10 mouse cellular contexts compared by ENCODE assay signal in the genomic region with DNA sequence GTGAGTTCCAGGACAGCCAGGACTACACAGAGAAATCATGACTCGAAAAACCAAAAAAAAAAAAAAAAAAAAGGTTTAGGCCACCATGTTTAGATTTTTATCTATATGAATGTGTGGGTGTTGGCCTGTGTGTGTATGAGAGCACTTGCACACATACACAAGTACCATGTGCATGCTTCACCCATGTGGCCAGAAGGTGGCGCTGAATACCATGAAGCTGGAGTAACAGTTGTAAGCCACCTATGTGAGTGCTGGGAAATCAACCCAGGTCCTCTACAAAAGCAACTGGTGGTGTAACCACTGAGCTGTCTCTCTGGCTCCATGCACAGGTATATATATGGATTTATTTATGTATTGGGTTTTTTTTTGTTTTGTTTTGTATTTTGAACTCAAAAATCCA. TPM values are rescaled to one million over a fixed set of nuclear protein-coding genes. Genes with fewer than 3 reads are reported as not detected.
A peak's percentile ranks its signal among the peaks of the same experiment; 100 is the strongest.
DNase-seq lines count a peak whose midpoint lies in the region; ATAC-seq and TF ChIP-seq lines count a peak whose summit lies in the region.
"Had no signal": no experiment of that assay in that cellular context is flagged by ENCODE, and none has a peak within 500 bp of the region (broad histone marks: within the 10 kb centered on the region; RNA-seq: fewer than 3 reads in every experiment).

No protein-coding gene starts in this region.

- no peak overlapping the region for H3K9ac ChIP-seq in hindbrain, postnatal 0 days (replicated peaks; ENCODE audit: low read length)
- H3K9ac ChIP-seq in hindbrain, embryonic 16.5 days (ENCODE audit: low read depth, low read length), result no peak overlapping the region
- H3K9ac ChIP-seq: forebrain, embryonic 15.5 days had no signal

- DNase-seq in hindbrain, postnatal 0 days (ENCODE audit: low spot score), result no peak
- DNase-seq in A20 (ENCODE audit: low read depth, low spot score) (peak; percentile 64), NIH3T3 (ENCODE audit: low read depth) (peak; percentile 59)
- DNase-seq in lung, postnatal 10 days, result peak; percentile 41
- no peak for DNase-seq in adrenal gland, adult 2 months
- no peak for DNase-seq in gastrocnemius, postnatal 10 days
- DNase-seq in heart, adult 11 months, result no peak

- no peak overlapping the region for H3K4me2 ChIP-seq in hindbrain, postnatal 0 days (ENCODE audit: low read depth, low read length)
- no peak overlapping the region for H3K4me2 ChIP-seq in hindbrain, embryonic 16.5 days (ENCODE audit: low read length)
- H3K4me2 ChIP-seq: forebrain, embryonic 15.5 days had no signal

- no peak overlapping the region for H3K27ac ChIP-seq in hindbrain, postnatal 0 days
- no peak overlapping the region for H3K27ac ChIP-seq in hindbrain, embryonic 16.5 days (ENCODE audit: low read depth, low read length)
- H3K27ac ChIP-seq: forebrain, embryonic 15.5 days had no signal

- ATAC-seq in hindbrain, postnatal 0 days, result no peak
- ATAC-seq in hindbrain, embryonic 16.5 days, result no peak
- ATAC-seq: forebrain, embryonic 15.5 days had no signal

- no peak overlapping the region for H3K4me3 ChIP-seq in hindbrain, postnatal 0 days (ENCODE audit: low read length)
- H3K4me3 ChIP-seq in hindbrain, embryonic 16.5 days (ENCODE audit: low read length), result no peak overlapping the region
- H3K4me3 ChIP-seq: forebrain, embryonic 15.5 days had no signal

- 50% methylated on average over 2 of the region's 2 CpGs for WGBS in hindbrain, postnatal 0 days
- WGBS in hindbrain, embryonic 16.5 days, result 49% methylated on average over 2 of the region's 2 CpGs

- peak; percentile 42; the same call in 1 of the 2 replicates for TF ChIP-seq CTCF in hindbrain, postnatal 0 days (IDR thresholded peaks at IDR 0.05; ENCODE audit: low read depth)

- H3K36me3 ChIP-seq in hindbrain, postnatal 0 days (ENCODE audit: insufficient read depth, low read length), result peaks cover 2% of the 10 kb centered on the region; the same call in 1 of the 2 replicates
- peaks cover 2% of the 10 kb centered on the region; the same call in 1 of the 2 replicates for H3K36me3 ChIP-seq in hindbrain, embryonic 16.5 days (ENCODE audit: control insufficient read depth, insufficient read depth, low read length)

- H3K4me1 ChIP-seq in hindbrain, postnatal 0 days (ENCODE audit: insufficient read depth, low read length), result 0 out of 2 replicates have a peak, but pooled peaks cover 3% of the 10 kb centered on the region
- H3K4me1 ChIP-seq in hindbrain, embryonic 16.5 days (ENCODE audit: control insufficient read depth, insufficient read depth, low read depth, low read length), result peaks cover 4% of the 10 kb centered on the region; the same call in 1 of the 2 replicates

- no peaks in the 10 kb centered on the region for H3K27me3 ChIP-seq in hindbrain, postnatal 0 days (ENCODE audit: insufficient read depth, low read length)
- no peaks in the 10 kb centered on the region for H3K27me3 ChIP-seq in hindbrain, embryonic 16.5 days (replicated peaks; ENCODE audit: control insufficient read depth, insufficient read depth, low read length)
- H3K27me3 ChIP-seq: forebrain, embryonic 15.5 days had no signal

- no peaks in the 10 kb centered on the region for H3K9me3 ChIP-seq in hindbrain, postnatal 0 days (ENCODE audit: low read length)
- H3K9me3 ChIP-seq in hindbrain, embryonic 16.5 days (ENCODE audit: control insufficient read depth, low read length), result no peaks in the 10 kb centered on the region
- H3K9me3 ChIP-seq: forebrain, embryonic 15.5 days had no signal

RNA-seq across cellular contexts. Expression of gene Creb3l3, which starts 11.7 kb away (rescaled TPM):
- 0.61 and 1.0 TPM in 2 replicates for total RNA-seq in hindbrain, postnatal 0 days (2014; rRNA removed)
- polyA plus RNA-seq in hindbrain, postnatal 0 days (2015; fragmentation: Nextera tagmentation; extraction: Ambion mirVana), result 0.59 and 0.71 TPM in 2 replicates
- 0.24 and 0.32 TPM in 2 replicates for polyA plus RNA-seq in hindbrain, embryonic 16.5 days (2015; fragmentation: Nextera tagmentation; extraction: Ambion mirVana)
- total RNA-seq in adrenal gland, adult 2 months (2021), result under 1 TPM; 0.59 to 0.86 TPM
- polyA plus RNA-seq in adrenal gland, adult 2 months (2012; rRNA removed), result 0.39 and 0.89 TPM in 2 replicates
- total RNA-seq in gastrocnemius, postnatal 10 days (2021), result 1 to 10 TPM in 1 of 2 experiments, under 1 TPM in 1; 0.87 to 2.1 TPM
- total RNA-seq: megakaryocyte-erythroid progenitor cell, adult 5-6 weeks had no signal

RNA-seq across cellular contexts. Expression of gene Thop1, which starts 17.2 kb away (rescaled TPM):
- total RNA-seq in hindbrain, postnatal 0 days (2014; rRNA removed), result 73.5 and 79.1 TPM in 2 replicates
- 36.4 and 36.9 TPM in 2 replicates for polyA plus RNA-seq in hindbrain, postnatal 0 days (2015; fragmentation: Nextera tagmentation; extraction: Ambion mirVana)
- 49.8 and 53.5 TPM in 2 replicates for polyA plus RNA-seq in hindbrain, embryonic 16.5 days (2015; fragmentation: Nextera tagmentation; extraction: Ambion mirVana)
- 10 to 100 TPM; 40.5 to 77.9 TPM for total RNA-seq in adrenal gland, adult 2 months (2021)
- polyA plus RNA-seq in adrenal gland, adult 2 months (2012; rRNA removed), result 75.0 and 95.7 TPM in 2 replicates
- total RNA-seq in gastrocnemius, postnatal 10 days (2021), result 10 to 100 TPM; 26.4 to 27.1 TPM

RNA-seq across cellular contexts. Expression of gene Map2k2, which starts 18.7 kb away (rescaled TPM):
- total RNA-seq in hindbrain, postnatal 0 days (2014; rRNA removed), result 297 and 309 TPM in 2 replicates
- polyA plus RNA-seq in hindbrain, postnatal 0 days (2015; fragmentation: Nextera tagmentation; extraction: Ambion mirVana), result 196 and 204 TPM in 2 replicates
- polyA plus RNA-seq in hindbrain, embryonic 16.5 days (2015; fragmentation: Nextera tagmentation; extraction: Ambion mirVana), result 236 and 240 TPM in 2 replicates
- 100 to 1,000 TPM; 157 to 185 TPM for total RNA-seq in adrenal gland, adult 2 months (2021)
- 787 and 873 TPM in 2 replicates for polyA plus RNA-seq in adrenal gland, adult 2 months (2012; rRNA removed)
- 100 to 1,000 TPM; 170 to 177 TPM for total RNA-seq in gastrocnemius, postnatal 10 days (2021)

RNA-seq across cellular contexts. Expression of gene Sgta, which starts 27.0 kb away (rescaled TPM):
- total RNA-seq in hindbrain, postnatal 0 days (2014; rRNA removed), result 264 and 279 TPM in 2 replicates
- 275 and 290 TPM in 2 replicates for polyA plus RNA-seq in hindbrain, postnatal 0 days (2015; fragmentation: Nextera tagmentation; extraction: Ambion mirVana)
- 334 and 346 TPM in 2 replicates for polyA plus RNA-seq in hindbrain, embryonic 16.5 days (2015; fragmentation: Nextera tagmentation; extraction: Ambion mirVana)
- 100 to 1,000 TPM; 198 to 288 TPM for total RNA-seq in adrenal gland, adult 2 months (2021)
- 495 and 554 TPM in 2 replicates for polyA plus RNA-seq in adrenal gland, adult 2 months (2012; rRNA removed)
- 10 to 100 TPM; 82.2 to 84.4 TPM for total RNA-seq in gastrocnemius, postnatal 10 days (2021)

RNA-seq across cellular contexts. Expression of gene Zbtb7a, which starts 48.0 kb away (rescaled TPM):
- total RNA-seq in hindbrain, postnatal 0 days (2014; rRNA removed), result 37.3 and 38.4 TPM in 2 replicates
- polyA plus RNA-seq in hindbrain, postnatal 0 days (2015; fragmentation: Nextera tagmentation; extraction: Ambion mirVana), result 22.0 and 22.3 TPM in 2 replicates
- 13.3 and 13.6 TPM in 2 replicates for polyA plus RNA-seq in hindbrain, embryonic 16.5 days (2015; fragmentation: Nextera tagmentation; extraction: Ambion mirVana)
- total RNA-seq in adrenal gland, adult 2 months (2021), result 10 to 100 TPM; 62.9 to 80.9 TPM
- 150 and 158 TPM in 2 replicates for polyA plus RNA-seq in adrenal gland, adult 2 months (2012; rRNA removed)
- total RNA-seq in gastrocnemius, postnatal 10 days (2021), result 10 to 100 TPM; 29.2 to 35.9 TPM

Comparison
In these comparisons a context has a peak if more than half of its experiments do, and no peak if none do; other contexts are left out.
1. DNase-seq: peak in A20 (single experiment), NIH3T3 (single experiment) and lung, postnatal 10 days (single experiment); none in hindbrain, postnatal 0 days (single experiment), adrenal gland, adult 2 months (single experiment), gastrocnemius, postnatal 10 days (single experiment) and heart, adult 11 months (single experiment).